Mouse (Mus musculus): ENCODE measurements around the gene Kifc5b. TPM values are rescaled to one million over a fixed set of nuclear protein-coding genes. Genes with fewer than 3 reads are reported as not detected.
"Not testable (repeated sequence)": the region's sequence is repeated elsewhere in the genome, so short reads cannot be mapped to it uniquely, and the experiment has no call there.

Kifc5b gene
- total RNA-seq (2014; fragmentation: Nextera tagmentation) (15.6 and 19.6 TPM in 2 replicates), total RNA-seq (2017) (9.1 and 9.7 TPM in 2 replicates)

GRCm38 (mm10) chr17:26916711-26917482, at the start of gene Kifc5b:
Gene Kifc5b, plus strand, starts transcription at chr17:26917091.
- ATAC-seq (replicated peaks; ENCODE audit: low FRiP score, low TSS enrichment, poor library complexity, severe bottlenecking): peak; percentile 98

- ATAC-seq (replicated peaks; ENCODE audit: low FRiP score, low TSS enrichment, poor library complexity, severe bottlenecking): 0 out of 2 replicates have a peak, but pooled peaks have one; percentile 34
Observed at GRCm38 (mm10) chr17:26868756-26869155, 48.1 kb upstream of the Kifc5b start.

- ATAC-seq (replicated peaks; ENCODE audit: low FRiP score, low TSS enrichment, poor library complexity, severe bottlenecking): no peak
Observed at GRCm38 (mm10) chr17:26872870-26873269, 44.0 kb upstream of the Kifc5b start.

GRCm38 (mm10) chr17:26873502-26873901, 43.4 kb upstream of the Kifc5b start:
- no peak for ATAC-seq (replicated peaks; ENCODE audit: low FRiP score, low TSS enrichment, poor library complexity, severe bottlenecking)

- no peak for ATAC-seq (replicated peaks; ENCODE audit: low FRiP score, low TSS enrichment, poor library complexity, severe bottlenecking)
Observed at GRCm38 (mm10) chr17:26874542-26874941, 42.3 kb upstream of the Kifc5b start.

- ATAC-seq (replicated peaks; ENCODE audit: low FRiP score, low TSS enrichment, poor library complexity, severe bottlenecking): no peak
Observed at GRCm38 (mm10) chr17:26877927-26878326, 39.0 kb upstream of the Kifc5b start.

- no peak for ATAC-seq (replicated peaks; ENCODE audit: low FRiP score, low TSS enrichment, poor library complexity, severe bottlenecking)
Observed at GRCm38 (mm10) chr17:26879235-26879634, 37.7 kb upstream of the Kifc5b start.

GRCm38 (mm10) chr17:26882706-26883105, 34.2 kb upstream of the Kifc5b start:
- ATAC-seq (replicated peaks; ENCODE audit: low FRiP score, low TSS enrichment, poor library complexity, severe bottlenecking): no peak

GRCm38 (mm10) chr17:26883585-26883984, 33.3 kb upstream of the Kifc5b start:
- ATAC-seq (replicated peaks; ENCODE audit: low FRiP score, low TSS enrichment, poor library complexity, severe bottlenecking): no peak

GRCm38 (mm10) chr17:26884995-26885926, 31.6 kb upstream of the Kifc5b start:
- peak; percentile 88 for ATAC-seq (replicated peaks; ENCODE audit: low FRiP score, low TSS enrichment, poor library complexity, severe bottlenecking)

GRCm38 (mm10) chr17:26886047-26886749, 30.7 kb upstream of the Kifc5b start:
- peak; percentile 85 for ATAC-seq (replicated peaks; ENCODE audit: low FRiP score, low TSS enrichment, poor library complexity, severe bottlenecking)

- ATAC-seq (replicated peaks; ENCODE audit: low FRiP score, low TSS enrichment, poor library complexity, severe bottlenecking): no peak
Observed at GRCm38 (mm10) chr17:26887926-26888325, 29.0 kb upstream of the Kifc5b start.

GRCm38 (mm10) chr17:26892635-26893375, 24.1 kb upstream of the Kifc5b start:
- no peak for ATAC-seq (replicated peaks; ENCODE audit: low FRiP score, low TSS enrichment, poor library complexity, severe bottlenecking)

GRCm38 (mm10) chr17:26893492-26893891, 23.4 kb upstream of the Kifc5b start:
- ATAC-seq (replicated peaks; ENCODE audit: low FRiP score, low TSS enrichment, poor library complexity, severe bottlenecking): no peak

- no peak for ATAC-seq (replicated peaks; ENCODE audit: low FRiP score, low TSS enrichment, poor library complexity, severe bottlenecking)
Observed at GRCm38 (mm10) chr17:26894342-26894741, 22.5 kb upstream of the Kifc5b start.

GRCm38 (mm10) chr17:26895578-26895977, 21.3 kb upstream of the Kifc5b start:
- peak; percentile 49 for ATAC-seq (replicated peaks; ENCODE audit: low FRiP score, low TSS enrichment, poor library complexity, severe bottlenecking)

- no peak for ATAC-seq (replicated peaks; ENCODE audit: low FRiP score, low TSS enrichment, poor library complexity, severe bottlenecking)
Observed at GRCm38 (mm10) chr17:26900916-26901315, 16.0 kb upstream of the Kifc5b start.

- no peak for ATAC-seq (replicated peaks; ENCODE audit: low FRiP score, low TSS enrichment, poor library complexity, severe bottlenecking)
Observed at GRCm38 (mm10) chr17:26904320-26904719, 12.6 kb upstream of the Kifc5b start.

- not testable (repeated sequence) for ATAC-seq (replicated peaks; ENCODE audit: low FRiP score, low TSS enrichment, poor library complexity, severe bottlenecking)
Observed at GRCm38 (mm10) chr17:26907506-26907905, 9.4 kb upstream of the Kifc5b start.

All from megakaryocyte-erythroid progenitor cell, adult 5-6 weeks (primary cell).